In genomic region chr19:37560080-37560427, GRCm38 (mm10) we compare ENCODE assay signal across 8 mouse cellular contexts. TPM values are rescaled to one million over a fixed set of nuclear protein-coding genes. Genes with fewer than 3 reads are reported as not detected.
DNase-seq lines count a peak whose midpoint lies in the region; ATAC-seq and TF ChIP-seq lines count a peak whose summit lies in the region.

No protein-coding gene starts in this region.

- no peak for TF ChIP-seq CTCF in E14TG2a.4 (conservative IDR thresholded peaks at IDR 0.05; ENCODE audit: low read length)

- WGBS in forebrain, embryonic 12.5 days: 19% methylated on average over 6 of the region's 6 CpGs
- 25% methylated on average over 6 of the region's 6 CpGs for WGBS in forebrain, embryonic 11.5 days
- WGBS in hindbrain, embryonic 14.5 days: 23% methylated on average over 6 of the region's 6 CpGs
- 38% methylated on average over 6 of the region's 6 CpGs for WGBS in limb, embryonic 15.5 days

- peaks cover 14% of the 10 kb centered on the region for H3K4me1 ChIP-seq in forebrain, embryonic 12.5 days
- H3K4me1 ChIP-seq in forebrain, embryonic 11.5 days (replicated peaks; ENCODE audit: control insufficient read depth, insufficient read depth, low read length): no peaks in the 10 kb centered on the region; the same call in 1 of the 2 replicates
- H3K4me1 ChIP-seq in E14TG2a.4 (replicated peaks; ENCODE audit: low read depth, low read length): peaks cover 25% of the 10 kb centered on the region
- H3K4me1 ChIP-seq in hindbrain, embryonic 14.5 days (replicated peaks; ENCODE audit: control insufficient read depth, insufficient read depth, low read length): 0 out of 2 replicates have a peak, but pooled peaks cover 6% of the 10 kb centered on the region
- peaks cover 6% of the 10 kb centered on the region; the same call in 1 of the 2 replicates for H3K4me1 ChIP-seq in limb, embryonic 15.5 days

- peak overlapping the region; percentile 4; the same call in 1 of the 2 replicates for H3K4me2 ChIP-seq in forebrain, embryonic 12.5 days
- H3K4me2 ChIP-seq in forebrain, embryonic 11.5 days (ENCODE audit: low read depth, low read length, severe bottlenecking): no peak overlapping the region
- peak overlapping the region; percentile 10 for H3K4me2 ChIP-seq in hindbrain, embryonic 14.5 days (replicated peaks)
- 0 out of 2 replicates have a peak overlapping the region, but pooled peaks have one; percentile 7 for H3K4me2 ChIP-seq in limb, embryonic 15.5 days

- no peak overlapping the region for H3K27ac ChIP-seq in forebrain, embryonic 12.5 days
- H3K27ac ChIP-seq in forebrain, embryonic 11.5 days (ENCODE audit: low read depth, low read length): no peak overlapping the region
- no peak overlapping the region for H3K27ac ChIP-seq in hindbrain, embryonic 14.5 days
- no peak overlapping the region for H3K27ac ChIP-seq in limb, embryonic 15.5 days

- no peak overlapping the region for H3K4me3 ChIP-seq in forebrain, embryonic 12.5 days (replicated peaks)
- no peak overlapping the region for H3K4me3 ChIP-seq in forebrain, embryonic 11.5 days (ENCODE audit: low read depth, low read length)
- H3K4me3 ChIP-seq in E14TG2a.4 (replicated peaks; ENCODE audit: low read length): peak overlapping the region; percentile 11; the same call in 1 of the 2 replicates
- H3K4me3 ChIP-seq in hindbrain, embryonic 14.5 days (replicated peaks; ENCODE audit: low read length): no peak overlapping the region
- no peak overlapping the region for H3K4me3 ChIP-seq in limb, embryonic 15.5 days

- H3K36me3 ChIP-seq in forebrain, embryonic 12.5 days (replicated peaks): no peaks in the 10 kb centered on the region
- H3K36me3 ChIP-seq in forebrain, embryonic 11.5 days (ENCODE audit: control insufficient read depth, insufficient read depth, low read length): no peaks in the 10 kb centered on the region
- no peaks in the 10 kb centered on the region for H3K36me3 ChIP-seq in E14TG2a.4 (ENCODE audit: insufficient read depth, low read length)
- no peaks in the 10 kb centered on the region for H3K36me3 ChIP-seq in hindbrain, embryonic 14.5 days (replicated peaks; ENCODE audit: control insufficient read depth, insufficient read depth)
- no peaks in the 10 kb centered on the region for H3K36me3 ChIP-seq in limb, embryonic 15.5 days

- DNase-seq in forebrain, embryonic 11.5 days (ENCODE audit: low spot score): no peak
- DNase-seq in hindbrain, embryonic 14.5 days (ENCODE audit: low spot score): no peak
- no peak for DNase-seq in cerebellum, postnatal 4 days (ENCODE audit: low spot score in 2 of 2)
- DNase-seq in frontal cortex, postnatal 25 days (ENCODE audit: low spot score in 2 of 2): no peak
- DNase-seq in frontal cortex, adult 2 months (ENCODE audit: extremely low spot score in 1 of 2, low spot score in 1 of 2): no peak

- ATAC-seq in forebrain, embryonic 12.5 days (ENCODE audit: low FRiP score): no peak
- ATAC-seq in forebrain, embryonic 11.5 days (replicated peaks; ENCODE audit: low FRiP score): no peak
- ATAC-seq in hindbrain, embryonic 14.5 days (ENCODE audit: low FRiP score): no peak
- no peak for ATAC-seq in limb, embryonic 15.5 days (ENCODE audit: insufficient number of reproducible peaks, low FRiP score, low TSS enrichment, low read depth)

- peaks cover 11% of the 10 kb centered on the region; the same call in 1 of the 2 replicates for H3K27me3 ChIP-seq in forebrain, embryonic 12.5 days
- no peaks in the 10 kb centered on the region for H3K27me3 ChIP-seq in forebrain, embryonic 11.5 days (ENCODE audit: control insufficient read depth, insufficient read depth, low read length)
- peaks cover 9% of the 10 kb centered on the region for H3K27me3 ChIP-seq in E14TG2a.4 (ENCODE audit: insufficient read depth, low read length)
- H3K27me3 ChIP-seq in hindbrain, embryonic 14.5 days (ENCODE audit: control insufficient read depth, insufficient read depth, low read length): no peaks in the 10 kb centered on the region
- H3K27me3 ChIP-seq in limb, embryonic 15.5 days: no peaks in the 10 kb centered on the region

- no peak overlapping the region for H3K9ac ChIP-seq in forebrain, embryonic 12.5 days
- H3K9ac ChIP-seq in forebrain, embryonic 11.5 days (ENCODE audit: low read length): no peak overlapping the region
- no peak overlapping the region for H3K9ac ChIP-seq in hindbrain, embryonic 14.5 days
- H3K9ac ChIP-seq in limb, embryonic 15.5 days: no peak overlapping the region

- no peaks in the 10 kb centered on the region for H3K9me3 ChIP-seq in forebrain, embryonic 12.5 days
- no peaks in the 10 kb centered on the region for H3K9me3 ChIP-seq in forebrain, embryonic 11.5 days (ENCODE audit: control insufficient read depth, low read length)
- H3K9me3 ChIP-seq in E14TG2a.4 (ENCODE audit: low read length): no peaks in the 10 kb centered on the region
- no peaks in the 10 kb centered on the region for H3K9me3 ChIP-seq in hindbrain, embryonic 14.5 days (ENCODE audit: control insufficient read depth, low read length)
- no peaks in the 10 kb centered on the region for H3K9me3 ChIP-seq in limb, embryonic 15.5 days

RNA-seq across cellular contexts. Expression of gene Exoc6, which starts 9.8 kb away (rescaled TPM):
- polyA plus RNA-seq in forebrain, embryonic 12.5 days (2016; fragmentation: Nextera tagmentation; extraction: Ambion mirVana): 9.7 and 11.4 TPM in 2 replicates
- polyA plus RNA-seq in forebrain, embryonic 11.5 days (2014; fragmentation: Nextera tagmentation; extraction: Ambion mirVana): 9.1 and 10.2 TPM in 2 replicates
- 25.5 and 26.2 TPM in 2 replicates for polyA plus RNA-seq in hindbrain, embryonic 14.5 days (2014; fragmentation: Nextera tagmentation; extraction: Ambion mirVana)
- 7.9 and 10.0 TPM in 2 replicates for polyA plus RNA-seq in limb, embryonic 15.5 days (2015; fragmentation: Nextera tagmentation; extraction: Ambion mirVana)
- 20.0 and 21.5 TPM in 2 replicates for polyA plus RNA-seq in frontal cortex, adult 2 months (2012; rRNA removed)
